Mouse (Mus musculus) intestine, postnatal 0 days (tissue): ENCODE results near the gene Abhd14b. TPM values are rescaled to one million over a fixed set of nuclear protein-coding genes. Genes with fewer than 3 reads are reported as not detected.

Source experiments
- ATAC-seq: fragments of 200-750 bp; cut with Nextera tagmentation; 2 replicates; pipeline ENCODE4 v1.8.0; 2017; ENCODE audit warnings: mild to moderate bottlenecking, moderate TSS enrichment, moderate library complexity
- H3K27ac ChIP-seq: fragments of 300-500 bp; sonication (generic); 2 replicates; pipeline ENCODE4 v1.5.1; 2014; ENCODE audit warnings: mild to moderate bottlenecking, low read depth, low read length, moderate library complexity
- H3K27me3 ChIP-seq: fragments of 300-500 bp; sonication (generic); replicated peaks from 2 replicates; pipeline ENCODE4 v1.6.1; 2014; ENCODE audit warnings: low read length, mixed read lengths; ENCODE audit not compliant: control insufficient read depth, insufficient read depth
- H3K36me3 ChIP-seq: fragments of 300-500 bp; sonication (generic); 2 replicates; pipeline ENCODE4 v1.6.1; 2014; ENCODE audit warnings: mild to moderate bottlenecking, moderate library complexity; ENCODE audit not compliant: control insufficient read depth, insufficient read depth
- H3K4me1 ChIP-seq: fragments of 300-500 bp; sonication (generic); replicated peaks from 2 replicates; pipeline ENCODE4 v1.6.1; 2014; ENCODE audit warnings: antibody characterized with exemption, low read length, mixed read lengths; ENCODE audit not compliant: control insufficient read depth, insufficient read depth
- H3K4me2 ChIP-seq: fragments of 300-500 bp; sonication (generic); replicated peaks from 2 replicates; pipeline ENCODE4 v1.6.1; 2014; ENCODE audit warnings: low read depth, mild to moderate bottlenecking, moderate library complexity
- H3K4me3 ChIP-seq: fragments of 300-500 bp; sonication (generic); 2 replicates; pipeline ENCODE4 v1.5.1; 2014; ENCODE audit warnings: low read depth, low read length
- H3K9ac ChIP-seq: fragments of 300-500 bp; sonication (generic); 2 replicates; pipeline ENCODE4 v1.6.1; 2014; ENCODE audit warnings: mild to moderate bottlenecking, low read depth, low read length
- H3K9me3 ChIP-seq: fragments of 300-500 bp; sonication (generic); 2 replicates; pipeline ENCODE4 v1.6.1; 2016; ENCODE audit warnings: mixed run types; ENCODE audit not compliant: control insufficient read depth
- CTCF ChIP-seq: sonication (generic); IDR thresholded peaks from 2 replicates; pipeline ENCODE4 v1.5.1; 2016; ENCODE audit warnings: low read depth, mild to moderate bottlenecking, control low read depth, antibody characterized with exemption, moderate library complexity
- WGBS: fragments of 180-500 bp; shearing (Covaris S2); extraction: QIAGEN DNeasy Blood & Tissue Kit; methylation state at CpG from one replicate; pipeline ENCODE4 v1.1.7; 2014; 5-methylcytosine and 5-hydroxymethylcytosine counted together
- polyA plus RNA-seq: library from polyadenylated mRNA; unstranded; fragments of >200 nt; fragmentation: Nextera tagmentation; extraction: Ambion mirVana; gene quantifications from 2 replicates; pipeline ENCODE4 v1.2.1, GENCODE M21; 2015

The Abhd14b gene
- polyA plus RNA-seq, 1 experiment from 2014 or later: 38.1 TPM

DNA sequence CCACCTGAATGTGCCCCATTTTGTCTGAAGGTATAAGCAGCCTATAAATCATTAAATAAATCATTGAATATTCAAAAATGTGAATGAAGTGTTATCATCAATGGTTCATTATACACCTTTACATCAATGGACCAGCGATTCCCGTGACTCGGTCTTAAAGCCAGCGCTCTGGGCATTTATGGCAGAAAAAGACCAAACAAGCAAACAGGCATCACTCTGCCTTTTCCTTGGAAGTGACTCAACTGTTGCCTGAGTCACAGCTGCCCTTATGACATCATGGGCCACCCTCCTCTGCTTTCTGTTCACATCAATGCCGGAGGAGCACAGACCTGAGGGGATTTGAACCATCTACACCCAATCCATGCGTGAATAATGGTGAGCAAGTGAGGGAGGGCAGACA is 52.4 kb downstream of the Abhd14b start, which contains the start of gene Iqcf1:
Gene Iqcf1, plus strand, starts transcription at position 301 of the 400 bp plus-strand sequence.
- 90% methylated on average over 6 of the region's 6 CpGs for WGBS
- Histone ChIP-seq H3K4me1 (no peaks in the 10 kb centered on the region), H3K27ac (no peak within 1 kb of the TSS), H3K4me3 (no peak within 1 kb of the TSS), H3K4me2 (no peak within 1 kb of the TSS), H3K9me3 (no peaks in the 10 kb centered on the region), H3K27me3 (no peaks in the 10 kb centered on the region), H3K36me3 (no peaks in the 10 kb centered on the region), H3K9ac (no peak within 1 kb of the TSS)
- no peak for ATAC-seq
- TF ChIP-seq CTCF: no peak

GRCm38 (mm10) chr9:106501846-106502245 is 54.6 kb downstream of the Abhd14b start:
- WGBS: 89% methylated on average over 22 of the region's 22 CpGs
- H3K4me2 ChIP-seq: no peak overlapping the region
- no peak overlapping the region for H3K4me3 ChIP-seq
- no peaks in the 10 kb centered on the region for H3K36me3 ChIP-seq
- H3K27me3 ChIP-seq: no peaks in the 10 kb centered on the region
- no peak overlapping the region for H3K9ac ChIP-seq
- no peak overlapping the region for H3K27ac ChIP-seq
- no peak for TF ChIP-seq CTCF
- no peak for ATAC-seq
- H3K4me1 ChIP-seq: no peaks in the 10 kb centered on the region
- no peaks in the 10 kb centered on the region for H3K9me3 ChIP-seq

Other genes starting within 250 kb of the Abhd14b start
- 10.0 and 10.8 TPM in 2 replicates for gene Ppm1m, start 247.7 kb upstream of the Abhd14b start, polyA plus RNA-seq
- 21.9 and 25.6 TPM in 2 replicates for gene Twf2, start 244.4 kb upstream of the Abhd14b start, polyA plus RNA-seq
- 0.08 and 0.09 TPM in 2 replicates for gene Tlr9, start 224.9 kb upstream of the Abhd14b start, polyA plus RNA-seq
- 81.2 and 82.9 TPM in 2 replicates for gene Alas1, start 198.8 kb upstream of the Abhd14b start, polyA plus RNA-seq
- 11.5 and 12.3 TPM in 2 replicates for gene Poc1a, start 166.4 kb upstream of the Abhd14b start, polyA plus RNA-seq
- gene Dusp7, start 78.8 kb upstream of the Abhd14b start, polyA plus RNA-seq: 4.6 TPM in 2 replicates
- gene Rpl29, start 18.0 kb upstream of the Abhd14b start, polyA plus RNA-seq: 539 and 575 TPM in 2 replicates
- 42.2 and 43.2 TPM in 2 replicates for gene Acy1, start 9.1 kb upstream of the Abhd14b start, polyA plus RNA-seq
- gene Abhd14a, start 219 bp downstream of the Abhd14b start, polyA plus RNA-seq: 20.8 and 21.0 TPM in 2 replicates
- 13.8 and 15.7 TPM in 2 replicates for gene Pcbp4, start 5.8 kb downstream of the Abhd14b start, polyA plus RNA-seq
- gene Gpr62, start 18.5 kb downstream of the Abhd14b start, polyA plus RNA-seq: 0.17 and 0.26 TPM in 2 replicates
- gene Rrp9, start 28.5 kb downstream of the Abhd14b start, polyA plus RNA-seq: 17.7 and 19.4 TPM in 2 replicates
- 2.5 and 3.8 TPM in 2 replicates for gene Parp3, start 29.5 kb downstream of the Abhd14b start, polyA plus RNA-seq
- gene Iqcf1, start 52.5 kb downstream of the Abhd14b start, polyA plus RNA-seq: not detected in 2 replicates
- gene Iqcf5, start 67.1 kb downstream of the Abhd14b start, polyA plus RNA-seq: not detected in 2 replicates
- gene Iqcf3, start 114.2 kb downstream of the Abhd14b start, polyA plus RNA-seq: not detected in 2 replicates
- gene Iqcf4, start 123.5 kb downstream of the Abhd14b start, polyA plus RNA-seq: not detected in 2 replicates
- gene Iqcf6, start 179.1 kb downstream of the Abhd14b start, polyA plus RNA-seq: not detected in 2 replicates
- gene Grm2, start 208.6 kb downstream of the Abhd14b start, polyA plus RNA-seq: not detected in 2 replicates
- gene Tex264, start 238.5 kb downstream of the Abhd14b start, polyA plus RNA-seq: 100 and 109 TPM in 2 replicates